Mouse (Mus musculus): ENCODE measurements at regions not wholly inside any gene's neighbourhood (a gene's known extent, or its start where the extent isn't known, plus 50 kb on each side); places are given as distances from the start of the nearest gene placed in this dataset.

GRCm38 (mm10) chr2:79081769-79082168 is 173.5 kb upstream of the Itga4 start:
- DNase-seq (ENCODE audit: low read depth, low spot score) = no peak

GRCm38 (mm10) chr2:79086280-79086679 is 168.9 kb upstream of the Itga4 start:
- DNase-seq (ENCODE audit: low read depth, low spot score) = no peak

GRCm38 (mm10) chr2:79086857-79087578 is 168.2 kb upstream of the Itga4 start:
- peak; percentile 46 for DNase-seq (ENCODE audit: low read depth, low spot score)

- DNase-seq (ENCODE audit: low read depth, low spot score) = no peak
Measured at GRCm38 (mm10) chr2:79087600-79088205, 167.5 kb upstream of the Itga4 start.

- no peak for DNase-seq (ENCODE audit: low read depth, low spot score)
Measured at GRCm38 (mm10) chr2:79090273-79090672, 165.0 kb upstream of the Itga4 start.

- no peak for DNase-seq (ENCODE audit: low read depth, low spot score)
Measured at GRCm38 (mm10) chr2:79094298-79094697, 160.9 kb upstream of the Itga4 start.

- no peak for DNase-seq (ENCODE audit: low read depth, low spot score)
Measured at GRCm38 (mm10) chr2:79096532-79097251, 158.5 kb upstream of the Itga4 start.

GRCm38 (mm10) chr2:79099601-79100000 is 155.6 kb upstream of the Itga4 start:
- DNase-seq (ENCODE audit: low read depth, low spot score) = no peak

- DNase-seq (ENCODE audit: low read depth, low spot score) = no peak
Measured at GRCm38 (mm10) chr2:79111673-79112072, 143.6 kb upstream of the Itga4 start.

- DNase-seq (ENCODE audit: low read depth, low spot score) = no peak
Measured at GRCm38 (mm10) chr2:79112076-79112475, 143.2 kb upstream of the Itga4 start.

- peak; percentile 67 for DNase-seq (ENCODE audit: low read depth, low spot score)
Measured at GRCm38 (mm10) chr2:79120610-79121345, 134.4 kb upstream of the Itga4 start.

GRCm38 (mm10) chr2:79122530-79122929 is 132.7 kb upstream of the Itga4 start:
- peak; percentile 23 for DNase-seq (ENCODE audit: low read depth, low spot score)

GRCm38 (mm10) chr2:79124272-79124976 is 130.8 kb upstream of the Itga4 start:
- peak; percentile 86 for DNase-seq (ENCODE audit: low read depth, low spot score)

GRCm38 (mm10) chr2:79126170-79126879 is 128.9 kb upstream of the Itga4 start:
- no peak for DNase-seq (ENCODE audit: low read depth, low spot score)

- DNase-seq (ENCODE audit: low read depth, low spot score) = peak; percentile 44
Measured at GRCm38 (mm10) chr2:79126996-79127741, 128.1 kb upstream of the Itga4 start.

GRCm38 (mm10) chr2:79127822-79128221 is 127.4 kb upstream of the Itga4 start:
- no peak for DNase-seq (ENCODE audit: low read depth, low spot score)

- DNase-seq (ENCODE audit: low read depth, low spot score) = no peak
Measured at GRCm38 (mm10) chr2:79130660-79131059, 124.6 kb upstream of the Itga4 start.

- DNase-seq (ENCODE audit: low read depth, low spot score) = no peak
Measured at GRCm38 (mm10) chr2:79131235-79131634, 124.0 kb upstream of the Itga4 start.

GRCm38 (mm10) chr2:79131743-79132517 is 123.3 kb upstream of the Itga4 start:
- DNase-seq (ENCODE audit: low read depth, low spot score) = no peak

All from CD4-positive, CD25-positive, alpha-beta regulatory T cell, adult 2 months (primary cell).